Mouse (Mus musculus): ENCODE measurements around the gene Bend4.

Bend4 gene

GRCm38 (mm10) chr5:67427443-67428360, at the start of gene Bend4:
Bend4 (minus strand) TSS chr5:67428310.
- peak; percentile 94 for DNase-seq (ENCODE audit: low read depth, low spot score)

GRCm38 (mm10) chr5:67473723-67474122, 45.6 kb upstream of the Bend4 start:
- DNase-seq (ENCODE audit: low read depth, low spot score) = no peak

- DNase-seq (ENCODE audit: low read depth, low spot score) = no peak
Measured at GRCm38 (mm10) chr5:67473094-67473493, 45.0 kb upstream of the Bend4 start.

GRCm38 (mm10) chr5:67466866-67467530, 38.9 kb upstream of the Bend4 start:
- DNase-seq (ENCODE audit: low read depth, low spot score) = no peak

- no peak for DNase-seq (ENCODE audit: low read depth, low spot score)
Measured at GRCm38 (mm10) chr5:67464899-67465298, 36.8 kb upstream of the Bend4 start.

GRCm38 (mm10) chr5:67463636-67464035, 35.5 kb upstream of the Bend4 start:
- peak; percentile 94 for DNase-seq (ENCODE audit: low read depth, low spot score)

- DNase-seq (ENCODE audit: low read depth, low spot score) = no peak
Measured at GRCm38 (mm10) chr5:67462331-67462730, 34.2 kb upstream of the Bend4 start.

GRCm38 (mm10) chr5:67456841-67457240, 28.7 kb upstream of the Bend4 start:
- DNase-seq (ENCODE audit: low read depth, low spot score) = peak; percentile 76

- no peak for DNase-seq (ENCODE audit: low read depth, low spot score)
Measured at GRCm38 (mm10) chr5:67454282-67454681, 26.2 kb upstream of the Bend4 start.

- no peak for DNase-seq (ENCODE audit: low read depth, low spot score)
Measured at GRCm38 (mm10) chr5:67449957-67450630, 22.0 kb upstream of the Bend4 start.

- DNase-seq (ENCODE audit: low read depth, low spot score) = no peak
Measured at GRCm38 (mm10) chr5:67446526-67446925, 18.4 kb upstream of the Bend4 start.

GRCm38 (mm10) chr5:67444217-67445050, 16.3 kb upstream of the Bend4 start:
- peak; percentile 24 for DNase-seq (ENCODE audit: low read depth, low spot score)

GRCm38 (mm10) chr5:67442813-67443450, 14.8 kb upstream of the Bend4 start:
- no peak for DNase-seq (ENCODE audit: low read depth, low spot score)

GRCm38 (mm10) chr5:67440563-67440962, 12.5 kb upstream of the Bend4 start:
- no peak for DNase-seq (ENCODE audit: low read depth, low spot score)

GRCm38 (mm10) chr5:67437403-67437802, 9.3 kb upstream of the Bend4 start:
- DNase-seq (ENCODE audit: low read depth, low spot score) = no peak

- DNase-seq (ENCODE audit: low read depth, low spot score) = no peak
Measured at GRCm38 (mm10) chr5:67426478-67427442, 1.4 kb downstream of the Bend4 start.

- peak; percentile 38 for DNase-seq (ENCODE audit: low read depth, low spot score)
Measured at GRCm38 (mm10) chr5:67426011-67426410, 2.1 kb downstream of the Bend4 start.

- peak; percentile 52 for DNase-seq (ENCODE audit: low read depth, low spot score)
Measured at GRCm38 (mm10) chr5:67424636-67425035, 3.5 kb downstream of the Bend4 start.

GRCm38 (mm10) chr5:67423963-67424362, 4.1 kb downstream of the Bend4 start:
- no peak for DNase-seq (ENCODE audit: low read depth, low spot score)

- DNase-seq (ENCODE audit: low read depth, low spot score) = no peak
Measured at GRCm38 (mm10) chr5:67423326-67423725, 4.8 kb downstream of the Bend4 start.
